Mouse (Mus musculus): Measurements from ENCODE around the gene Pogk. TPM values are rescaled to one million over a fixed set of nuclear protein-coding genes. Genes with fewer than 3 reads are reported as not detected.

Pogk gene
- polyA plus RNA-seq, 1 experiment from 2014 or later, result 9.8 TPM

DNA sequence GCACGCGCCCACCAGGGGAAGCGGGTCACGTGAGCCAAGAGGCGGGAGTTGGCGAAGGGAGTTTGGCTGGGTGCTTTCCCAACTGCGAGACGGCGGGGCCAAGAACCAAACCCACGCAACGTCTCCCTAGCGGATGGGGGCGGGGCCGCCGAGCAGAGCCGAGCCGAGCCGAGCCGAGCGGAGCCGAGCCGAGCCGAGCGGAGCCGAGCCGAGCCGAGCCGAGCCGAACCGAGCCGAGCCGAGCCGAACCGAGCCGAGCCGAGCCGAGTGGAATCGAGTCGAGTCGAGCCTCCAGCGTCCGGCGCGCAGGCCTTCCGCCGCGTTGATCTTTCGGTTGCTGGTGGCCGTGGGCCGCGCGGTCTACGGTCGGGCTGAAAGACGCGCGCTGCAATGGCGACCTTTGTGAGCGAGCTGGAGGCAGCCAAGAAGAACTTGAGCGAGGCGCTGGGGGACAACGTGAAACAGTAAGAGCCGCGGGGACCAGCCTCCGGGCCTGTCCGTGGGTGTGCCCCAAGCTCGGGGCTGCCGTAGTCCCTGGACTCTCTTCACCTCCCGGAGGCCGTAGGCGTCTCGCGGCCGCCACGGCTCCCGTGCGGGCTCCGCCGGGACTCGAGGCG lies 30.5 kb downstream of the Pogk start, which contains the start of gene Tada1:
Gene Tada1, plus strand, starts transcription at position 85 of the 617 bp plus-strand sequence.
- H3K4me3 ChIP-seq, result peak within 1 kb of the TSS; percentile 97
- H3K9me3 ChIP-seq, result no peaks in the 10 kb centered on the region
- H3K36me3 ChIP-seq, result peaks cover 22% of the 10 kb centered on the region
- H3K27me3 ChIP-seq (replicated peaks), result no peaks in the 10 kb centered on the region
- H3K4me2 ChIP-seq, result peak within 1 kb of the TSS; percentile 80
- peaks cover 26% of the 10 kb centered on the region for H3K4me1 ChIP-seq
- peak within 1 kb of the TSS; percentile 99 for H3K9ac ChIP-seq
- under 1% methylated on average over 78 of the region's 81 CpGs for WGBS
- ATAC-seq (ENCODE audit: extremely low read depth, insufficient number of reproducible peaks, low FRiP score, low TSS enrichment), result peak; percentile 90; the same call in 1 of the 2 replicates
- H3K27ac ChIP-seq (replicated peaks), result peak within 1 kb of the TSS; percentile 94

DNA sequence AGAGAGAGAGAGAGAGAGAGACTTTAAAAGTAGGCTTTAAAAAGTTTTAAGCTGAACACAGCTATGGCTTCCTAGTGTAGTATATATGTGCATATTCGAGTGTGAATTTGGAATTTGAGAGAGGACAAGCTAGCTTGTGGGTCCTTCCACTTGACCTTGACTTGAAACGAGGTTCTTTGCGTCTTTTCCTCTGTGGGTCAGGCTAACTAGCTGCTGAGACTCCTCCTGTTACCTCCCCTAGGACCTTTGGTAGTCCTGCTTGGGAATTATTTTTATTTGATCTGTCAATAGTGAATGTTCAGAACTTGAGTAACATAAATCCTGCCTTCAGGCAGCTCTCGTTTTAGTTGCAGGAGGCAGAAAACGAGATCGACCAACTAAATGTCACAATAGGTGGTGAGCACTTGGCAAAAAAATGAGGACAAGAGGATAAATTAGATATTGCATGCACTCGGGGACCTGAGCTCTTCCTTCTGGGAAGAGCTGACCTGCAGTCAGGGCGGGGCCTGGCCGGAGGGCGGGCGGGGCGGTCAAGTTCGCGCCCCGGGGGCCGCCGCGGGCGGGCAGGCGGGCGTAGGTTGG lies 31.1 kb downstream of the Pogk start:
- Histone ChIP-seq H3K4me1 (peaks cover 26% of the 10 kb centered on the region), H3K9ac (peak overlapping the region; percentile 83), H3K27me3 (replicated peaks) (no peaks in the 10 kb centered on the region), H3K4me3 (peak overlapping the region; percentile 97), H3K4me2 (peak overlapping the region; percentile 80), H3K9me3 (no peaks in the 10 kb centered on the region), H3K27ac (replicated peaks) (peak overlapping the region; percentile 94), H3K36me3 (peaks cover 16% of the 10 kb centered on the region)
- ATAC-seq (ENCODE audit: extremely low read depth, insufficient number of reproducible peaks, low FRiP score, low TSS enrichment), result no peak; the same call in 1 of the 2 replicates
- 5% methylated on average over 21 of the region's 21 CpGs for WGBS

DNA sequence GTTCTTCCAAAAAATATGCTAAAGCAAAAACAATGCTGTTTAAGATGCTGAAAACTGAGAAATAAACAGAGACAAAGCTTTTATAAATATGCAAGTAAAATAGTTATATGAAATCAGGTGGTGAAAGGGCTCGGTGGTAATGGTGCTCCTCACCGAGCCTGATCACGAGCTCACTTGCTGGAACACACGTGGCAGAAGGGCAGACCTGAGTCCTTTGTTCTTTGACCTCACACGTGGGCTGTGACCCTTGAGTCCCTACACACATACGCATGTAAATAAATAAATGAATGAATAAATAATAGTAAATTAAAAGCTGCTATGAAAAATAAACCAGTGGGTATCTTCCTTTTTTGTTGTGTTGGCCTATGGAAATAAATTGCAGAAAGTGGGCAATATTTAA lies 32.5 kb downstream of the Pogk start:
- H3K27me3 ChIP-seq (replicated peaks), result no peaks in the 10 kb centered on the region
- 83% methylated on average over 6 of the region's 6 CpGs for WGBS
- ATAC-seq (ENCODE audit: extremely low read depth, insufficient number of reproducible peaks, low FRiP score, low TSS enrichment), result no peak
- no peaks in the 10 kb centered on the region for H3K9me3 ChIP-seq
- peaks cover 3% of the 10 kb centered on the region; the same call in 1 of the 2 replicates for H3K36me3 ChIP-seq
- H3K9ac ChIP-seq, result no peak overlapping the region
- no peak overlapping the region for H3K4me2 ChIP-seq
- peaks cover 26% of the 10 kb centered on the region for H3K4me1 ChIP-seq
- no peak overlapping the region for H3K4me3 ChIP-seq
- H3K27ac ChIP-seq (replicated peaks), result no peak overlapping the region

DNA sequence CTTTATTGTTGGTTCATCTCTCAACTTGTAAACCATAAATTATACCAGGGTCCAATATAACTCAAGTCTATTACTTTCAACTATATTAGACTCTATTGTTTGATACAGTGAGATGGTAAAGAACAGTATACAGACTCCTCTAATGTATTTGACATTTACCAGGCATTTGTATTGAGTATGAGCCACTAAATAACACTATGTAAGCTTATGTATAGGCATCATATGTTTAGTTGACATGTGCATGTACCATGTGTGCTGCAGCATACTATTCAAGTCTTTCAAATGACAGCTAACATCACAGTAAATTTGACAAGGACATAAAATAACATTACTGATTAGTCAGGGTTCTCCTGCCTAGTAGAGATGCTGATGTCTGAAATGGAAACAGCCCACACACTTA lies 46.5 kb downstream of the Pogk start:
- no peak for ATAC-seq (ENCODE audit: extremely low read depth, insufficient number of reproducible peaks, low FRiP score, low TSS enrichment)
- no peaks in the 10 kb centered on the region for H3K36me3 ChIP-seq
- H3K9me3 ChIP-seq, result no peaks in the 10 kb centered on the region
- no peak overlapping the region for H3K9ac ChIP-seq
- no peak overlapping the region for H3K27ac ChIP-seq (replicated peaks)
- H3K4me1 ChIP-seq, result no peaks in the 10 kb centered on the region
- no peak overlapping the region for H3K4me2 ChIP-seq
- H3K27me3 ChIP-seq (replicated peaks), result peaks cover 2% of the 10 kb centered on the region; the same call in 1 of the 2 replicates
- H3K4me3 ChIP-seq, result no peak overlapping the region

DNA sequence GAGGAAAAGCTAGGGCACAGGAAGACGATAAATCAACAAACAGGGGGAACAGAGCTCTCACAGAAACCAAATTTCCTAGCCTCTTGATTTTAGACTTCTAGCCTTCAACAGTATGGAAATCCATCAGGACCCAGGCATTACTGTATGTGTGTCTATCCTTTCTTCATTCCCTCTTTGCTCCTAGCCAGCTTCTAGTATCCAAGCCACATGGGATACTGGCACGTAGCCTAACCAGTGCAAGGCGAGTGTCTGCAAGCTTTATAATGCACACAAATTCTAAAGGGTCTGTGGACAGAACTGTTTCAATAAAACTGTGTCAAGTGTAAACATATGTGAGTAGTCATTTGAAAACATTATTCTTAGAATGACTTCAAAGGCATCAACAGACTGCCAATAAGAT lies 47.0 kb downstream of the Pogk start:
- Histone ChIP-seq H3K9me3 (no peaks in the 10 kb centered on the region), H3K9ac (no peak overlapping the region), H3K4me2 (no peak overlapping the region), H3K27me3 (replicated peaks) (peaks cover 2% of the 10 kb centered on the region; the same call in 1 of the 2 replicates), H3K4me1 (no peaks in the 10 kb centered on the region), H3K27ac (replicated peaks) (no peak overlapping the region), H3K36me3 (no peaks in the 10 kb centered on the region), H3K4me3 (no peak overlapping the region)
- 77% methylated on average over 3 of the region's 3 CpGs for WGBS
- no peak for ATAC-seq (ENCODE audit: extremely low read depth, insufficient number of reproducible peaks, low FRiP score, low TSS enrichment)

DNA sequence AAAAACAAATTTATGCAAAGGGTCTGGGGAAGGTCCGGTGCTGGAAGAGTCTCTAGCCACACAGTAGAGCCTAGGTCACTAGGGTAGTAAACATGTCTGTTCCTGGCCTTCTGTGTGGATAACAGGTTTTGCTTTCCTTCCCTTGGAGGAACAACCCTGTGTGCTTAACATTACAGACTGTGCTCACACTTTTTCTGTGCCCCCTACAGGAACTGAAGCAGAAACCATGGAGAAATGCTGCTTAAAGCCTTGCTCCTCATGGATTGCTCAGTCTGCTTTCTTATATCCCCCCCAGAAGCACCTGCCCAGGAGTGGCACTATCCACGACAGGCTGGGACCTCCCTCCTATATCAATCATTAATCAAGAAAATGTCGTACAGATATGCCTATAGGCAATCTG lies 47.8 kb downstream of the Pogk start:
- peaks cover 2% of the 10 kb centered on the region; the same call in 1 of the 2 replicates for H3K27me3 ChIP-seq (replicated peaks)
- no peaks in the 10 kb centered on the region for H3K36me3 ChIP-seq
- no peak overlapping the region for H3K27ac ChIP-seq (replicated peaks)
- H3K4me2 ChIP-seq, result no peak overlapping the region
- no peak for ATAC-seq (ENCODE audit: extremely low read depth, insufficient number of reproducible peaks, low FRiP score, low TSS enrichment)
- H3K9me3 ChIP-seq, result no peaks in the 10 kb centered on the region
- no peaks in the 10 kb centered on the region for H3K4me1 ChIP-seq
- 61% methylated on average over 3 of the region's 3 CpGs for WGBS
- no peak overlapping the region for H3K4me3 ChIP-seq
- H3K9ac ChIP-seq, result no peak overlapping the region

DNA sequence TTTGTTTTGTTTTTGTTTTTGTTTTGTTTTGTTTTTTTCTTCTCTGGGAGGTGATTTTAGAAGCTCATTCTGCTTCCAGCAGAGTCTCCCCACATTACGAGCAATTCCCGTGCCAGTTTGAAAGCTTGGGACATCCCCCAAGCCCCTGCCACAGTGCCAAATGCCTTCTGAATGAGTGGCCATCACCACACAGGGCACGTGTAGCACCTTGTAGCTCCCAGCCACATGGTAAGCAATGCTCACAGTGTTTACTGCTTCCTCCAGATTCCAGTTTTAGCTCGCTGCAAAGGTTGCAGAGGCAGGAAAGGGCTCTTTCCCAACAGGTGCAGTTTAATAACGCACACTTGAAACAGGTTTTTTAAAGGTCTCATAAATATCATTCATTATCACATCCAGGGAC lies 48.8 kb downstream of the Pogk start:
- whole genome bisulfite sequencing, result 64% methylated on average over 5 of the region's 5 CpGs
- no peak for ATAC-seq (ENCODE audit: extremely low read depth, insufficient number of reproducible peaks, low FRiP score, low TSS enrichment)

DNA sequence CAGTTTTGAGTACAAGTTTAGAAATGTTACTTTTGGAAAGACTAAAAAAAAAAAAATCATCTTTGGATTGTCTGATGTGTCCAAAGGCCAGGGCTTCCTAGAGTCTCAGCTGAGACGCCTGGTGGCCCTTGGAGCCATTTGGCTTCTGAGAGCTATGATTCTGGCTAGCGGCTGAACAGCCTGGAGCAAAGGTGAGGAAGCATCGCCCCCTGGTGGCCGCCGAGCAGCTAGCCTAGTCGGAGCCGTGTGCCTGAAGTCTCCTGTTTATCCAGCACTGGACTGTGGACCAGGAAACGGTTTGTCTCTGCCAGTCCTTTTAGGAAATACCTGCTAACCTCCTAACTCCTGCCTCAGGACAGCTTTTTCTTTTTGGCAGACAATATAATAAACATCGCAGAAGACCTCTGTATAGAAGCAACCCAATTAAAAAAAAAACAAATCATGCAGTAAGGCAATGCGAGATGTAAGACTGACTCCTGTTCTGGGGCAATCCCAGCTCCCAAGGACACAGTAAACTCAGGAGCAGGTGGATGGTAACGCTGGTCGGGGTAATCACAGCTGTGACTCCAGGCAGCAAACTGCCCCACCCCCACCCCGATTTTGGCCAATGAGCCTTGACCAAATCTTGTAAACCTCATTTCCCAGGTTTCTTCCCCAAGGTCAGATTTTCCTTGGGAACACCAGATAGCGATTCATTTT lies 49.4 kb downstream of the Pogk start:
- Histone ChIP-seq H3K9me3 (no peaks in the 10 kb centered on the region), H3K9ac (no peak overlapping the region), H3K4me2 (no peak overlapping the region), H3K27ac (replicated peaks) (no peak overlapping the region), H3K36me3 (no peaks in the 10 kb centered on the region), H3K4me1 (no peaks in the 10 kb centered on the region), H3K4me3 (no peak overlapping the region), H3K27me3 (replicated peaks) (peaks cover 2% of the 10 kb centered on the region; the same call in 1 of the 2 replicates)
- no peak for ATAC-seq (ENCODE audit: extremely low read depth, insufficient number of reproducible peaks, low FRiP score, low TSS enrichment)
- WGBS, result 25% methylated on average over 14 of the region's 14 CpGs

More for the DNA sequence above, 48.8 kb downstream of the Pogk start:
- Histone ChIP-seq H3K9me3 (no peaks in the 10 kb centered on the region), H3K4me1 (no peaks in the 10 kb centered on the region), H3K27me3 (replicated peaks) (peaks cover 2% of the 10 kb centered on the region; the same call in 1 of the 2 replicates), H3K9ac (no peak overlapping the region), H3K36me3 (no peaks in the 10 kb centered on the region), H3K4me3 (no peak overlapping the region), H3K4me2 (no peak overlapping the region), H3K27ac (replicated peaks) (no peak overlapping the region)

DNA sequence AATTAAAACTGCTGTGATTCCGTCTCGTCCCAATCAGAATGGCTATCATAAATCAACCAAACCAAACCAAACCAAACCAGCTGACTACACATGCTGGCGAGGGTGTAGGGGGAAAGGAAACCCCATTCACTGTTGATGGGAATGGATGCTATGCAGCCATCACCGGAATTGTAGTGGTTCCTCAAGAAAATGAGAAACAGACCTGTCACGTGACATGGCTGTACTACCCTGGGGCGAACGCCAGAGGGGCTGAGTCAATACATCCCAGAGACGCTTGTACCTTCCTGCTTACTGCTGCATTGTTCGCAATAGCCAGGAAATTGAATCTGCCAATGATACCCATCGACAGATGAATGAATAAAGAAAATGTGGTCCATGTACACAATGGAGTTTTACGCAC lies 59.9 kb downstream of the Pogk start:
- WGBS, result 78% methylated on average over 11 of the region's 11 CpGs
- Histone ChIP-seq H3K9me3 (no peaks in the 10 kb centered on the region), H3K4me1 (no peaks in the 10 kb centered on the region), H3K4me2 (no peak overlapping the region), H3K9ac (no peak overlapping the region), H3K36me3 (no peaks in the 10 kb centered on the region), H3K4me3 (no peak overlapping the region), H3K27me3 (replicated peaks) (no peaks in the 10 kb centered on the region), H3K27ac (replicated peaks) (no peak overlapping the region)
- ATAC-seq (ENCODE audit: extremely low read depth, insufficient number of reproducible peaks, low FRiP score, low TSS enrichment), result no peak

DNA sequence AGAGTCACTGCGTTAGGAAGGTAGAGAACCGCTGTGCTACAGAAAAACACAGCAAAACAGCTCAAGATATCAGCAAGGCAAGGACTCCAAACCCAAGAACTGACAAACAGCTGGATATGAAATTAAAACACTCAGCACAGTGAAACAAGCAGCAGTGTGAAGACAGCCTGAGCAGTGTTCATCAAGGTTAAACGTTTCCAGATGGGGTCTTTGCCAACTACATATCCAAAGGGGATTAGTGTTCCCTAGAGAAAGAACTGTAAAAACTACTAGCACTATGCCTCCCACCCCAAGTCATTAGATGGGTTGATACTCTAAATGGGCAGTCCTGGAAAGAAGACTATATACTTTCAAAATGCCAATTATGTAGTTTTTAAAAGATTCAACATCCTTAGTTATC lies 60.3 kb downstream of the Pogk start:
- no peaks in the 10 kb centered on the region for H3K36me3 ChIP-seq
- no peaks in the 10 kb centered on the region for H3K9me3 ChIP-seq
- 68% methylated on average over 3 of the region's 3 CpGs for WGBS
- no peak overlapping the region for H3K4me2 ChIP-seq
- H3K27ac ChIP-seq (replicated peaks), result no peak overlapping the region
- no peaks in the 10 kb centered on the region for H3K4me1 ChIP-seq
- H3K9ac ChIP-seq, result no peak overlapping the region
- no peak overlapping the region for H3K4me3 ChIP-seq
- no peak for ATAC-seq (ENCODE audit: extremely low read depth, insufficient number of reproducible peaks, low FRiP score, low TSS enrichment)
- no peaks in the 10 kb centered on the region for H3K27me3 ChIP-seq (replicated peaks)

DNA sequence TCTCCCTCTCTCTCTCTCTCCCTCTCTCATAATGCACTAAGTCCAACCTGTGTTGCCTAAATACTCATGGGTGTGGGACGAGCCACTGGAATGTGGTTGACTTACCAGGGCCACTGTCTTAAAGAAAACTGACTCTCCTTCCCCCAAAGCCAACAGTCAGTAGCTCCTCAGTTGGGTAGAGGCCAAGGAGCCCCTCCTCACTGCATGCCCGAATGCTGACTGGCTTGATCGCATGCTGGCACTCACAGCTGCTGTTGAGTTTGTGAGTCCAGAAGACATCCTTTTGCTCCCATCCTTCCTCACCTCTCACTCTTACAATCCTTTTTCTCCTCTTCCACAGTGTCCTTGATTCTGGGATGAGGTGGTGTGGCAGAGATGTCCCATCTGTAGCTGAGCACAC lies 62.8 kb downstream of the Pogk start:
- no peaks in the 10 kb centered on the region for H3K9me3 ChIP-seq
- WGBS, result 73% methylated on average over 3 of the region's 3 CpGs
- no peak overlapping the region for H3K4me2 ChIP-seq
- H3K4me1 ChIP-seq, result no peaks in the 10 kb centered on the region
- H3K27ac ChIP-seq (replicated peaks), result no peak overlapping the region
- H3K9ac ChIP-seq, result no peak overlapping the region
- no peaks in the 10 kb centered on the region for H3K36me3 ChIP-seq
- no peaks in the 10 kb centered on the region for H3K27me3 ChIP-seq (replicated peaks)
- ATAC-seq (ENCODE audit: extremely low read depth, insufficient number of reproducible peaks, low FRiP score, low TSS enrichment), result no peak
- H3K4me3 ChIP-seq, result no peak overlapping the region
